Mouse (Mus musculus) erythroblast, embryonic 14.5 days (primary cell): ENCODE measurements at regions not wholly inside any gene's neighbourhood (a gene's known extent, or its start where the extent isn't known, plus 50 kb on each side); places are given as distances from the start of the nearest gene placed in this dataset.

Experiments
- GATA1 ChIP-seq: IDR thresholded peaks from 2 replicates; pipeline ENCODE4 v1.6.1; 2012; ENCODE audit warnings: low read length, inconsistent platforms, mixed read lengths
- TAL1 ChIP-seq: IDR thresholded peaks from 3 replicates; pipeline ENCODE4 v1.6.1; 2012; ENCODE audit warnings: low read length, inconsistent platforms, mixed read lengths

- TF ChIP-seq GATA1 (no peak), TAL1 (no peak)
Measured at GRCm38 (mm10) chr16:29977011-29977410, 87.2 kb upstream of the Hes1 start.
